Mouse (Mus musculus) stomach, embryonic 16.5 days (tissue): Measurements from ENCODE around the gene Slc26a6. TPM values are rescaled to one million over a fixed set of nuclear protein-coding genes. Genes with fewer than 3 reads are reported as not detected.
A peak's percentile ranks its signal among the peaks of the same experiment; 100 is the strongest.

Experiments
- ATAC-seq: fragments of 200-750 bp; cut with Nextera tagmentation; 2 replicates; pipeline ENCODE4 v1.8.0; 2017; ENCODE audit warnings: moderate number of reproducible peaks, moderate TSS enrichment; ENCODE audit not compliant: insufficient read depth, low FRiP score
- H3K27ac ChIP-seq: fragments of 300-500 bp; sonication (generic); 2 replicates; pipeline ENCODE4 v1.5.1; 2014; ENCODE audit warnings: low read length
- H3K27me3 ChIP-seq: fragments of 300-500 bp; sonication (generic); 2 replicates; pipeline ENCODE4 v1.6.1; 2014; ENCODE audit warnings: low read length, control low read depth, mixed read lengths; ENCODE audit not compliant: control insufficient read depth, insufficient read depth
- H3K36me3 ChIP-seq: fragments of 300-500 bp; sonication (generic); 2 replicates; pipeline ENCODE4 v1.6.1; 2014; ENCODE audit warnings: low read length; ENCODE audit not compliant: control insufficient read depth, insufficient read depth
- H3K4me1 ChIP-seq: fragments of 300-500 bp; sonication (generic); 2 replicates; pipeline ENCODE4 v1.6.1; 2014; ENCODE audit warnings: low read length, control low read depth, mixed read lengths; ENCODE audit not compliant: control insufficient read depth, insufficient read depth
- H3K4me2 ChIP-seq: fragments of 300-500 bp; sonication (generic); 2 replicates; pipeline ENCODE4 v1.6.1; 2014; ENCODE audit warnings: low read depth, low read length, mixed read lengths
- H3K4me3 ChIP-seq: fragments of 300-500 bp; sonication (generic); replicated peaks from 2 replicates; pipeline ENCODE4 v1.5.1; 2014; ENCODE audit warnings: mild to moderate bottlenecking, low read length
- H3K9ac ChIP-seq: fragments of 300-500 bp; sonication (generic); 2 replicates; pipeline ENCODE4 v1.6.1; 2014; ENCODE audit warnings: low read length
- H3K9me3 ChIP-seq: fragments of 300-500 bp; sonication (generic); replicated peaks from 2 replicates; pipeline ENCODE4 v1.6.1; 2016; ENCODE audit warnings: low read length, control low read depth; ENCODE audit not compliant: control insufficient read depth
- WGBS: fragments of 180-500 bp; shearing (Covaris S2); extraction: QIAGEN DNeasy Blood & Tissue Kit; methylation state at CpG from one replicate; pipeline ENCODE4 v1.1.7; 2014; 5-methylcytosine and 5-hydroxymethylcytosine counted together
- polyA plus RNA-seq: library from polyadenylated mRNA; unstranded; fragments of >200 nt; fragmentation: Nextera tagmentation; extraction: Ambion mirVana; gene quantifications from 2 replicates; pipeline ENCODE4 v1.2.1, GENCODE M21; 2015

Slc26a6 gene
- polyA plus RNA-seq, 1 experiment from 2014 or later, result 15.5 TPM

- Histone ChIP-seq H3K36me3 (no peaks in the 10 kb centered on the region), H3K27ac (no peak overlapping the region), H3K4me2 (peak overlapping the region; percentile 81; the same call in 1 of the 2 replicates), H3K27me3 (peaks cover 86% of the 10 kb centered on the region), H3K9ac (no peak overlapping the region), H3K4me1 (peaks cover 20% of the 10 kb centered on the region), H3K9me3 (no peaks in the 10 kb centered on the region), H3K4me3 (no peak overlapping the region)
- ATAC-seq, result no peak
- WGBS, result 61% methylated on average over 18 of the region's 18 CpGs
These were observed 25.2 kb upstream of the Slc26a6 start for GRCm38 (mm10) chr9:108827906-108828305.

DNA sequence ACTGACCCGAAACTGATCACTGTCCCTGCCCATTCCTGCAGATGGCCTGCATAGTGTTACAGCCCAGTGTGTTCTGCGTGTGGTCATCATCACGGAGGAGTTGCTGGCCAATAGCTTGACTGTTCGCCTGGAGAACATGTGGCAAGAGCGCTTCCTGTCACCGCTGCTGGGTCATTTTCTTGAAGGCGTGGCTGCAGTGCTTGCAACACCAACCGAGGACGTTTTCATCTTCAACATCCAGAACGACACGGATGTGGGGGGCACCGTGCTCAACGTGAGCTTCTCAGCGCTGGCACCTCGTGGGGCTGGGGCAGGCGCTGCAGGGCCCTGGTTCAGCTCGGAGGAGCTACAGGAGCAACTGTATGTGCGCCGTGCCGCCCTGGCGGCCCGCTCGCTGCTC, 21.4 kb upstream of the Slc26a6 start:
- Histone ChIP-seq H3K9me3 (no peaks in the 10 kb centered on the region), H3K27ac (no peak overlapping the region), H3K4me2 (peak overlapping the region; percentile 96), H3K9ac (peak overlapping the region; percentile 54; the same call in 1 of the 2 replicates), H3K36me3 (no peaks in the 10 kb centered on the region), H3K4me3 (peak overlapping the region; percentile 58), H3K27me3 (peaks cover 59% of the 10 kb centered on the region), H3K4me1 (peaks cover 17% of the 10 kb centered on the region)
- ATAC-seq, result no peak
- WGBS, result 6% methylated on average over 23 of the region's 23 CpGs

DNA sequence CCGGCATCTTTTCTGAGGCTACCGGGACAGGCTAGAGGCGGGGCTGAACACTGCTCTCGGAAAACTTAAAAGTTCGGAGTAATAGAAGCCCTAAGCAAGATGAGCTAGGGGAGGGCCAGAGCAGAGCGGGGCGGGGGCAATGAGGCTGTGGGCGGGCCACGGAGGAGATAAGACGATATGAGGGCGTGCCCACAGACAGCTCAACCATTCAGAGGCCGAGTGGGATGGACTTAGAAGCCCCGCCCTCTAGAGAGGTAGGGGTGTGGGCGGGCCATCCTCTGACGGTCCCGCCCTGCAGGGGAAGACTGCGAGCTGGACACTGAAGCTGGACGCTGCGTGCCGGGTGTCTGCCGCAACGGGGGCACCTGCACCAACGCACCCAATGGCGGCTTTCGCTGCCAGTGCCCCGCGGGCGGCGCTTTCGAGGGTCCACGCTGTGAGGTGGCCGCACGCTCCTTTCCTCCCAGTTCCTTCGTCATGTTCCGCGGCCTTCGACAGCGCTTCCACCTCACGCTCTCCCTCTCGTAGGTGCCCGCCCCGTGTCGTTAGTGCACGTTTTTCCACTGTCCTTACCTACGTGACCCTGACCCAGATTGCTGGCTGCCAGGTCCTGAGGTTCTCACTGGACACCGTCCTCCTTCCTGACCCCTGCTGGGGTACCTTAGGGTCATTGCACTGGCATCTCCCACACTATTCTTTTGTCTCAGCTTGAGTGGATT, 20.5 kb upstream of the Slc26a6 start:
- 4% methylated on average over 46 of the region's 46 CpGs for WGBS
- Histone ChIP-seq H3K9me3 (no peaks in the 10 kb centered on the region), H3K27ac (no peak overlapping the region), H3K9ac (peak overlapping the region; percentile 54; the same call in 1 of the 2 replicates), H3K4me1 (peaks cover 12% of the 10 kb centered on the region), H3K27me3 (peaks cover 52% of the 10 kb centered on the region), H3K4me3 (peak overlapping the region; percentile 58), H3K4me2 (peak overlapping the region; percentile 96), H3K36me3 (no peaks in the 10 kb centered on the region)
- ATAC-seq, result peak; percentile 99

DNA sequence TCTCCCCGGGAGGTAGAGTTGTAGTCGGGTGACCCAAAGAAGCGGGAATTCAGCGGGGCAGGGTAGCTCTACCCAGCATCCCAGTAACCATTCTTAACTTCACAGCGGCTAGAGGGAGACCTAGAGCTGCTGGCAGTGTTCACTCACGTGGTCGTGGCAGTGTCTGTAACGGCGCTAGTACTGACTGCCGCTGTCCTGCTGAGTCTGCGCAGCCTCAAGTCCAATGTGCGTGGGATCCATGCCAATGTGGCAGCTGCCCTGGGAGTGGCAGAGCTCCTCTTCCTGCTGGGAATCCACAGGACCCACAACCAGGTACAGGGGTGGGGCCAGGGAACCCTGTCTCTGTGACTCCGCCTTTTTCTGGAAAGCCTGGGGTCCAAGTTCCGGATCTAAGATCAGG, 10.1 kb upstream of the Slc26a6 start:
- WGBS, result 14% methylated on average over 14 of the region's 14 CpGs

GRCm38 (mm10) chr9:108845390-108845789, 7.7 kb upstream of the Slc26a6 start:
- H3K9me3 ChIP-seq, result no peaks in the 10 kb centered on the region
- no peak overlapping the region for H3K4me3 ChIP-seq
- 70% methylated on average over 5 of the region's 5 CpGs for WGBS
- no peaks in the 10 kb centered on the region for H3K36me3 ChIP-seq
- no peaks in the 10 kb centered on the region for H3K4me1 ChIP-seq
- H3K4me2 ChIP-seq, result no peak overlapping the region
- no peaks in the 10 kb centered on the region for H3K27me3 ChIP-seq
- no peak overlapping the region for H3K9ac ChIP-seq
- no peak overlapping the region for H3K27ac ChIP-seq
- no peak for ATAC-seq

More for the DNA sequence above, 10.1 kb upstream of the Slc26a6 start:
- Histone ChIP-seq H3K4me1 (no peaks in the 10 kb centered on the region), H3K4me2 (peak overlapping the region; percentile 34), H3K9ac (no peak overlapping the region), H3K4me3 (no peak overlapping the region), H3K27me3 (no peaks in the 10 kb centered on the region), H3K9me3 (no peaks in the 10 kb centered on the region), H3K27ac (no peak overlapping the region), H3K36me3 (no peaks in the 10 kb centered on the region)
- ATAC-seq, result peak; percentile 51; the same call in 1 of the 2 replicates

- Histone ChIP-seq H3K27ac (no peak overlapping the region), H3K4me3 (no peak overlapping the region), H3K27me3 (no peaks in the 10 kb centered on the region), H3K9ac (no peak overlapping the region), H3K4me2 (no peak overlapping the region), H3K9me3 (no peaks in the 10 kb centered on the region), H3K4me1 (no peaks in the 10 kb centered on the region), H3K36me3 (no peaks in the 10 kb centered on the region)
- ATAC-seq, result no peak
- 72% methylated on average over 4 of the region's 4 CpGs for WGBS
These were observed 5.7 kb upstream of the Slc26a6 start for GRCm38 (mm10) chr9:108847374-108847773.

- no peak for ATAC-seq
- Histone ChIP-seq H3K9me3 (no peaks in the 10 kb centered on the region), H3K4me2 (no peak overlapping the region), H3K9ac (no peak overlapping the region), H3K27me3 (no peaks in the 10 kb centered on the region), H3K4me3 (no peak overlapping the region), H3K4me1 (peaks cover 5% of the 10 kb centered on the region; the same call in 1 of the 2 replicates), H3K36me3 (no peaks in the 10 kb centered on the region), H3K27ac (no peak overlapping the region)
- WGBS, result 60% methylated on average over 17 of the region's 17 CpGs
These were observed 4.7 kb upstream of the Slc26a6 start for GRCm38 (mm10) chr9:108848419-108848818.

- Histone ChIP-seq H3K9ac (peak overlapping the region; percentile 80), H3K4me2 (peak overlapping the region; percentile 86), H3K4me3 (peak overlapping the region; percentile 93), H3K9me3 (no peaks in the 10 kb centered on the region), H3K27me3 (no peaks in the 10 kb centered on the region), H3K36me3 (no peaks in the 10 kb centered on the region; the same call in 1 of the 2 replicates), H3K27ac (peak overlapping the region; percentile 88), H3K4me1 (peaks cover 19% of the 10 kb centered on the region)
- peak; percentile 94 for ATAC-seq
- 1% methylated on average over 25 of the region's 25 CpGs for WGBS
These were observed 655 bp downstream of the Slc26a6 start for GRCm38 (mm10) chr9:108853635-108854240.

DNA sequence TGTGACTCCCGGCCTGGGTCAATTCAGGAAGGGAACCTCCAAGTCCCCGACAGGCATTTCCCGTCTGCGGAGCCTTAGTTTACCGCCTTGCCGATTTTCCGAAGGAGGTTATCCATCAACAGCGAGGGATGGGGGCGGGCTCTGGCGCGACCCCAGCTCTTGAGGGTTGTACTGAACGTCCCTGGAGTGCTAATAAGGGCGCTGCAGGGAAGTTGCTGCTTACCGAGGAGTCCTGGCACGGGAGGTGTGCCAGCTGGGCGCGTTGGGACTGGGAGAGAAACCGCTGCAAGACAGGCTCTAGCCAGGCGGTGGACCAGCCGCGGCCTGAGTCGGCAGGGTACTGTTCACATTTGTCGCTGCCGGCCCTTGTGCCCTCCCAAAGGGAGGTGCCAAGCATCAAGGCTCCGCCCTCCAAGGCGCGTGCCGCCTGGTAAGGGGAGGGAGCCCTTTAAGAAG, 1.2 kb downstream of the Slc26a6 start:
- H3K4me2 ChIP-seq, result peak overlapping the region; percentile 86
- no peaks in the 10 kb centered on the region; the same call in 1 of the 2 replicates for H3K36me3 ChIP-seq
- H3K27ac ChIP-seq, result peak overlapping the region; percentile 88
- peak overlapping the region; percentile 93 for H3K4me3 ChIP-seq
- no peaks in the 10 kb centered on the region for H3K9me3 ChIP-seq
- peak overlapping the region; percentile 80 for H3K9ac ChIP-seq
- WGBS, result 0% methylated on average over 28 of the region's 28 CpGs
- H3K4me1 ChIP-seq, result peaks cover 19% of the 10 kb centered on the region
- no peaks in the 10 kb centered on the region for H3K27me3 ChIP-seq
- peak; percentile 85 for ATAC-seq
